Mouse (Mus musculus) embryonic facial prominence, embryonic 10.5 days (tissue): ENCODE measurements around the gene Gys2. TPM values are rescaled to one million over a fixed set of nuclear protein-coding genes. Genes with fewer than 3 reads are reported as not detected.

Experiments used
- DNase-seq: peaks from one replicate; pipeline ENCODE4 v3.0.0-alpha.2; 2017; ENCODE audit warnings: low spot score
- H3K27ac ChIP-seq: fragments of 300-500 bp; sonication (generic); replicated peaks from 2 replicates; pipeline ENCODE4 v1.5.1; 2016; ENCODE audit warnings: mild to moderate bottlenecking
- H3K27me3 ChIP-seq: fragments of 300-500 bp; sonication (generic); replicated peaks from 2 replicates; pipeline ENCODE4 v1.6.1; 2016; ENCODE audit warnings: low read depth, mild to moderate bottlenecking; ENCODE audit not compliant: poor library complexity, severe bottlenecking
- H3K36me3 ChIP-seq: fragments of 300-500 bp; sonication (generic); replicated peaks from 2 replicates; pipeline ENCODE4 v1.6.1; 2016; ENCODE audit warnings: mild to moderate bottlenecking, moderate library complexity
- H3K4me1 ChIP-seq: fragments of 300-500 bp; sonication (generic); 2 replicates; pipeline ENCODE4 v1.6.1; 2016
- H3K4me3 ChIP-seq: fragments of 300-500 bp; sonication (generic); 2 replicates; pipeline ENCODE4 v1.5.1; 2016; ENCODE audit warnings: mild to moderate bottlenecking, moderate library complexity
- H3K9me3 ChIP-seq: fragments of 300-500 bp; sonication (generic); 2 replicates; pipeline ENCODE4 v1.6.1; 2016; ENCODE audit warnings: mild to moderate bottlenecking
- WGBS: fragments of 180-500 bp; shearing (Covaris S2); methylation state at CpG from one replicate; pipeline ENCODE4 v1.1.7; 2016; 5-methylcytosine and 5-hydroxymethylcytosine counted together
- polyA plus RNA-seq: library from polyadenylated mRNA; unstranded; fragments of >200 nt; fragmentation: Nextera tagmentation; extraction: Ambion mirVana; gene quantifications from 2 replicates; pipeline ENCODE4 v1.2.1, GENCODE M21; 2016

Gene Gys2
- polyA plus RNA-seq, 1 experiment from 2014 or later = not detected

DNA sequence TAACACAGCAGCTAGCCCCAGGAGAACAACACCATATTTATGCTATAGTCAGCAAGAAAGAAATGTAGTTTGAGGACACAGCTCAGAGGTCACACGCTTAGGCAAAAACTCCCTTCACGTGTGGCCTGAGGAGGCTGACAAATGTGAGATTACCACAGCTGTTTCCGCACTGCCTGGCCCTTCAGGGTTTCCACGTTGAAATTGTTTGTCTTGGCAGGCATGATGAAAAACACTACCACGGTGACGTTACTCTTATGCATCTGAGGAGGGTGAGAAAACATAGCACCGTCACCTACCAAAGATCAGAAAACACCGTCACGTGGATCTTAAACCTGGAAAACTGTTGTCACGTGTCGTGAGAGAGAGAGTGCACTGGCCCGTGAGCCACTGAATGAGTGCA, 21.5 kb downstream of the Gys2 start:
- Histone ChIP-seq H3K36me3 (no peaks in the 10 kb centered on the region), H3K27ac (no peak overlapping the region), H3K27me3 (no peaks in the 10 kb centered on the region), H3K4me1 (no peaks in the 10 kb centered on the region), H3K4me3 (no peak overlapping the region), H3K9me3 (no peaks in the 10 kb centered on the region)
- 84% methylated on average over 12 of the region's 12 CpGs for WGBS
- no peak for DNase-seq

DNA sequence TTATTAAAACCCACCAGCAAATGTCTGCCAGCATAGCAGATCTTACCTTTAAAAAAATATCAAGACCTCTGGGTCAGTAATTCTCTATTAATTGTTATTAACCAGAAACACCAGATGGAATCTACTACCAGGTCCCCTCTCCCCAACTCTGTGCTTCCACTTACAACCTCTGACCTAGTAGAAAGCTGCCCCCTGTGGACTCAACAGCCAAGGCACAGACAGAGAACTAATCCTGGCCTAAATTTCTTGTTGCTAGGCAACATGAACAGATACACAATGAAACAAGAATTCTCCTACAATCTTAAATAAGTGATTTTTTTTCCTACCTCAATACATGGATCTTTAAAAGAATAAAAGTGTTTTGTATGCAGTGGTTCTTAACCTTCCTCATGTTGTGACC, 43.8 kb downstream of the Gys2 start:
- no peak for DNase-seq
- Histone ChIP-seq H3K9me3 (no peaks in the 10 kb centered on the region), H3K4me3 (no peak overlapping the region), H3K36me3 (no peaks in the 10 kb centered on the region), H3K27me3 (no peaks in the 10 kb centered on the region), H3K4me1 (no peaks in the 10 kb centered on the region), H3K27ac (no peak overlapping the region)

DNA sequence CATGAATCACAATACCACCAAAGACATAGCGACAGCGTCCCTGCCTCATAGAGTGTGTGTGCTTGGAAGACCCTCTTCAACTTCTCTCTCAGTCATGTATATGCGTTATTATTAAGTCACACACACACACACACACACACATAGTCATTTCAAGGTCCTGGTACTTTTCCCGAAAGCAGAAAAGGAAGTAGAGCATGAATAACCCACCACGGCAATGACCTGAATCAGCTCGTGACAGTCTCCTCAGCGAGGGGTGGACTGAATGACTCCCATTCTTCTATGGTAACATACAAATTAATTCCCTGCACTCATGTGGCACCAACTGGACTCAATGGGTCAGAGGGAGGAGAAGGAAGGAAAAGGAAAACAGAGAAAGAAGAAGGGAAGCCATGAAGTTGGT, 47.9 kb downstream of the Gys2 start:
- H3K27me3 ChIP-seq = no peaks in the 10 kb centered on the region
- no peaks in the 10 kb centered on the region for H3K4me1 ChIP-seq
- no peak overlapping the region for H3K27ac ChIP-seq
- H3K9me3 ChIP-seq = no peaks in the 10 kb centered on the region
- no peak for DNase-seq
- no peak overlapping the region for H3K4me3 ChIP-seq
- 78% methylated on average over 7 of the region's 7 CpGs for WGBS
- H3K36me3 ChIP-seq = no peaks in the 10 kb centered on the region

DNA sequence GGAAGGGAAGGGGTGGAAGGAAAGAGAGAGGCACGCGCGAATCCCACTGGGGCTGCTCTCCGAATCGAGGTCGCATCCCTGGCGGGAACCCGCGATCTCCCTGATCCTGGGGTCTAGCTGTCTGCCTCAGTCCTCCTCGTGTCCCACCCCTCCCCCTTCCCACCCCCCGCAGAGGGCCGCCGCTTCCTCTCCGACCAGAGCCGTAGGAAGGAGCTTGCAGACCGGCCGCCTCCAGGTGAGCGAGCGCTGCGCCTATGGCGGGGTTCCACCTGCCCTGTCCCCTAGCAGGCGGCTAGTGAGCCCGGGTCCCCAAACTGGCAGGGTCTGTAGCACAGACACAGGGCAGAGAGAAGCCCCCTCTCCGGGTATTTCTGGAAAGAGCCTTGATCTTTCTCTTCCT, 58.3 kb downstream of the Gys2 start:
- Histone ChIP-seq H3K4me3 (peak overlapping the region; percentile 56), H3K27me3 (peaks cover 45% of the 10 kb centered on the region), H3K9me3 (no peaks in the 10 kb centered on the region), H3K36me3 (no peaks in the 10 kb centered on the region), H3K4me1 (peaks cover 19% of the 10 kb centered on the region), H3K27ac (no peak overlapping the region)
- DNase-seq = peak; percentile 50
- under 1% methylated on average over 24 of the region's 24 CpGs for WGBS

DNA sequence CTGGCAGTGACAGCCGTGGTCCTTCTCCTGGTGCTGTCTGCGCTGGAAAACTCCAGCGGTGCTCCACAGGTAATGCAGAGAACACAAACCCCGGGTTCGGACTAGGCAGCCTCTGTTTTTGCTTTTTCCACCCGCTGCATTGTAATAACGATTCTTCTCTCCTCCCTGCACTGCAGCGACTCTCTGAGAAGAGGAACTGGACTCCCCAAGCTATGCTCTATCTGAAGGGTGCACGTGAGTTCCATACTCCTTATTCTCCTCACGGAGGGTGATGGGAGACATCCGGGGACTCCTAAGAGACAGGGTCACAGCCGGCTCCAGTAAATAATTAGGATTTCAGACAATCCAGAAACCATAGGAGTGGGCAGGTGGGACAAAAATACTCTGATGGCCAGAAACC, 59.1 kb downstream of the Gys2 start:
- Histone ChIP-seq H3K27me3 (peaks cover 45% of the 10 kb centered on the region), H3K9me3 (no peaks in the 10 kb centered on the region), H3K36me3 (no peaks in the 10 kb centered on the region), H3K4me1 (peaks cover 19% of the 10 kb centered on the region), H3K27ac (no peak overlapping the region), H3K4me3 (no peak overlapping the region; the same call in 1 of the 2 replicates)
- 11% methylated on average over 12 of the region's 12 CpGs for WGBS
- peak; percentile 11 for DNase-seq

DNA sequence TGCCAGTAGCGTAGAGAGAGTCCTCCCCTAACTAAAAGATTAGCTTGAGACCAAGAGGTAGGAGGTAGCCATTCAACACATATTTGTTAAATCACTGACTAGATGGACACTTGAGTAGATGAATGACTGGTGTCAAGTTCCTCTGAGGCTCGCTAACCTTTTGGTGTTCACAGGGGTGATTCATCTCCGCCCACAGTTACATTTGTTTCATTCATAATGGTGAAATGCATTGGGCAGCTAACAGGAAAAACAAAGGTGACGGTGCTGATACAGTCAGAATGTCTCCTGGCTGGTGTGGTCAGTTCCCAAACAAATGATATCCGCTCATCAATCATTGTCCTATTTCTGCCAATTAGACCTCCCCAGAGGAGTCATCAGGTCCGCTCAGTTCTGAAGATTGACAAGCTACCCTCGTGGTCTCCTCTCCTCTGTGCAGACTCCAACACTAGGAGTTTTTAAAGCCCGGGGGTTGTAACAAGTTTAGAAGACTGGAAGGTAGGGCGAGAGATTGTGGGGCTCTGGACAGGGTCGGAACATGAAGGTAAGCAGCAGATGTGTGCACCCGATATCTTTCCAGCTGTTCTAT, 59.9 kb downstream of the Gys2 start, which contains the start of gene Spx:
Gene Spx, plus strand, starts transcription at position 536 of the 586 bp plus-strand sequence.
- Histone ChIP-seq H3K9me3 (no peaks in the 10 kb centered on the region), H3K27ac (no peak within 1 kb of the TSS), H3K4me3 (peak within 1 kb of the TSS; percentile 56), H3K27me3 (peaks cover 45% of the 10 kb centered on the region), H3K4me1 (peaks cover 19% of the 10 kb centered on the region), H3K36me3 (no peaks in the 10 kb centered on the region)
- 68% methylated on average over 11 of the region's 11 CpGs for WGBS
- no peak for DNase-seq

DNA sequence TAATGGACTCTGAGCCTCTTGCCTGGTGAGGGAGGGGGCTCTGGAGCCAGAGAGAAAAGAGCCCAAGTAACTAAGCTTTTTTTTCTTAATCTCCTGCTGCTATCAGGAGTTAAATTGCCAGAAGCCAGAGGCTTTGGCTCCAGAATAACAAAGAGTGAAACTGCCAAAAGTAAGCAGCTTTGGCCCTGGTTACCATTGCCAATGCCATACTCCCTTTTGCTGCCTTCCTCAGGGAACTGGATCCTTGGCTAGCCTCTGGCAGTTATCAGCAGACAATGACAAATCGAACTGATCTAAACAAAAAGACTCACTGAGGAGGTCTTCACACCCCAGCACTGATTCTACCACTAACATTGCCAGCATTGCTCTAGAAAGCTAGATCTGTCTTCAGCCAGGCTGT, 61.8 kb downstream of the Gys2 start:
- Histone ChIP-seq H3K36me3 (no peaks in the 10 kb centered on the region), H3K27ac (no peak overlapping the region), H3K4me3 (no peak overlapping the region), H3K27me3 (peaks cover 40% of the 10 kb centered on the region), H3K4me1 (peaks cover 19% of the 10 kb centered on the region), H3K9me3 (no peaks in the 10 kb centered on the region)
- no peak for DNase-seq
- 34% methylated on average over 1 of the region's 1 CpGs for WGBS

DNA sequence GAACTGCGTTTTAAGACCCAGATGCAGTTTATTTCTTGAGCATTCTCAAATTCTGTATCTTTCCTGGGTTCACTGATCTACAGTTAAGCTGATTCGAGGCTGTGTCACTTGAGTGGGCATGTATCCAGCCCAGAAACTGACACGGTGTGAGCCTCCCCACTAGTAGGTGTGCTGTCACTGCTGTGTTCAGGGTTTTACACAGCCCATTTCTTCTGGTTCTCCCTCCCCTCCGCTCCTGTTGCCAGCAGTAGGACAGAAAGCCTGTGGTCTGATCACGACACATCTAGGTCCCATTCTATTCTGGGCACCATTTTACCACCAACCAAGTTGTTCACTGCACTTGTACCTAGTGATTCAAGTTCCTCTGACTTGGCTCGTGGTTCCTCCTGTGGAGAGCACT, 77.2 kb downstream of the Gys2 start:
- Histone ChIP-seq H3K36me3 (peaks cover 50% of the 10 kb centered on the region), H3K27ac (no peak overlapping the region), H3K4me1 (no peaks in the 10 kb centered on the region), H3K4me3 (no peak overlapping the region), H3K27me3 (no peaks in the 10 kb centered on the region), H3K9me3 (no peaks in the 10 kb centered on the region)
- DNase-seq = no peak
- WGBS = 92% methylated on average over 6 of the region's 6 CpGs

DNA sequence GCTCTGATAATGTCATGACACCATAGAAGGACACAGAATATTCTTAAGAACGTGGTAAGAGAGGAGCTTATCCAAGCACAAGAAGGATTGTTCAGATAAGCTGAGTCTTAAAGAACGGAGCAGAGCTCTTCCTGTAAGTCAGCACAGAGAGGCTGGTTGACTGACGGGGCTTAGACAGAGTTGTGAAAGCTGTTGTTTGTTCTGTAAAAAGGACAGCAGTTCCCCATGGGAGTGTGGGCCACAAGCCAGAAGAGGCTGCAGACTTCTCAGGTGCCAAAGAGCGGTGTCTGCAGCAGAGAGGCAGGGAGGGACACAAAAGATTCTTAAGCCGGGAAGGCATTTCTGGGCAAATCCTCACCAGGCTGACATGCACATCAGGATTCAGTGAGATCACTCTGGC, 78.2 kb downstream of the Gys2 start:
- no peak for DNase-seq
- no peaks in the 10 kb centered on the region for H3K9me3 ChIP-seq
- H3K27ac ChIP-seq = no peak overlapping the region
- H3K4me1 ChIP-seq = no peaks in the 10 kb centered on the region
- 91% methylated on average over 5 of the region's 5 CpGs for WGBS
- H3K36me3 ChIP-seq = peaks cover 43% of the 10 kb centered on the region
- H3K4me3 ChIP-seq = no peak overlapping the region
- H3K27me3 ChIP-seq = no peaks in the 10 kb centered on the region

DNA sequence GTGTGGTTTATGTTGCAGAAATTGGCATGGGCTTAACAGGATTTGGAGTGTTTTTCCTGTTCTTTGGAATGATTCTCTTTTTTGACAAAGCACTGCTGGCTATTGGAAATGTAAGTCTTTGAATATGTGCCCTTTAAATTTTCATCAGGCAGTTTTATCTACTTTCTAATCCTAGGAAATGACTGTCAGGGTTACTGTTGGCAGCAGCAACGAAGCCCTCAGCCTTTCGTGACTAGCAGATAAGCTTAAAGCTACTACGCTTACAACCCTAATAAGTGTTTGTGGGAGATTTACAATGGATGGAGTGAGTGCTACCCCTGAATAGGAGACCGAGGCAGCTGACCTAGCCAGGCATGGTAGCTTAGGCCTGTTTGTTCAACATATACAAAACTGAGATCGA, 80.6 kb downstream of the Gys2 start:
- no peak overlapping the region for H3K27ac ChIP-seq
- H3K36me3 ChIP-seq = peaks cover 44% of the 10 kb centered on the region
- WGBS = 91% methylated on average over 5 of the region's 5 CpGs
- DNase-seq = no peak
- no peak overlapping the region for H3K4me3 ChIP-seq
- no peaks in the 10 kb centered on the region for H3K27me3 ChIP-seq
- H3K9me3 ChIP-seq = no peaks in the 10 kb centered on the region
- peaks cover 13% of the 10 kb centered on the region for H3K4me1 ChIP-seq

DNA sequence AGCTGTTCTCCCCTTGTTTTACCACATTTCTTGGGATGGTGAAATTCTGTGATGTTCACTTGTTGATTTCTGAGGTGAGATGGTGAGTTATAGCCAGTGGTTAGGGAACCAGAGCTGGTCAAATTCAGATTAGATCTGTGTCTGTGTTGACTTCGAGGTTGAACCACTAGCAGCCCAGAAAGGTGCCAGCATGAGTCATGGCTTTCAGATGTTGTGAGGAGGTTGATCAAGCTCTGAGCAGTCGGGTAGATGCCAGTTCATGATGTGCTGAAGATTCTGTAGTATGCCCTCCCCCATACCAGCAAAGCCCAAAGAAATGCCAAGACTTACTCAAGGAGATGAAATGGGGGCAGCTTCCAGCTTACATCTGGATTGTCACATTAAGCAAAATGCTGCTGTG, 83.8 kb downstream of the Gys2 start:
- Histone ChIP-seq H3K4me1 (peaks cover 18% of the 10 kb centered on the region), H3K27ac (no peak overlapping the region), H3K9me3 (no peaks in the 10 kb centered on the region), H3K36me3 (peaks cover 18% of the 10 kb centered on the region), H3K4me3 (no peak overlapping the region; the same call in 1 of the 2 replicates), H3K27me3 (no peaks in the 10 kb centered on the region)
- WGBS = 86% methylated on average over 2 of the region's 2 CpGs
- no peak for DNase-seq

DNA sequence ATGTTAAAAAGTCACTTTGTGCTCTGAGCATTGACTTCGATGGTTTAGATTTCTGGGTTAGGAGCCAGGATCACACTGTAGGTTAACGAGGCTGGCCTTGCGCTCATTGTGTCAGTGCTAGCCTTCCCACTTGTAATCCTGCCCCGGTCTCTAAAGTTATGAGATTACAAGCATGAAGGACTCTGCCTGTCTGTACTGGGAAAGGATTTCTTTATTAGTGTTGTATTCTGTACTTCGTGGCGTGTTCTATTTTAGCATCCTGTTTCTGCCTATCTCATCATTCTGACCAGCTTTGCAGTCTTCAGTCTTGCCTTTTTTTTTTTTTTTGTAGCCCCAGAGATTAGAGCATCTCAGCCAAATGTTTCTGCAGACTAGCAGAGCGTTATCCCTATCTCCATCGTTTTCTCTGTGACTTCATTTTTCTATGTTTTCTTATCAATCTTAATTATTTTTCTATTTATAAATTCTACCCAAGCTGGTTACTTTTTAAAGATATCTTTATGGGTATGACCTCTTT, 85.1 kb downstream of the Gys2 start:
- H3K36me3 ChIP-seq = peaks cover 5% of the 10 kb centered on the region
- H3K4me3 ChIP-seq = peak overlapping the region; percentile 99
- H3K9me3 ChIP-seq = no peaks in the 10 kb centered on the region
- peak overlapping the region; percentile 90 for H3K27ac ChIP-seq
- no peak for DNase-seq
- H3K27me3 ChIP-seq = no peaks in the 10 kb centered on the region
- H3K4me1 ChIP-seq = peaks cover 18% of the 10 kb centered on the region
- 26% methylated on average over 8 of the region's 8 CpGs for WGBS

DNA sequence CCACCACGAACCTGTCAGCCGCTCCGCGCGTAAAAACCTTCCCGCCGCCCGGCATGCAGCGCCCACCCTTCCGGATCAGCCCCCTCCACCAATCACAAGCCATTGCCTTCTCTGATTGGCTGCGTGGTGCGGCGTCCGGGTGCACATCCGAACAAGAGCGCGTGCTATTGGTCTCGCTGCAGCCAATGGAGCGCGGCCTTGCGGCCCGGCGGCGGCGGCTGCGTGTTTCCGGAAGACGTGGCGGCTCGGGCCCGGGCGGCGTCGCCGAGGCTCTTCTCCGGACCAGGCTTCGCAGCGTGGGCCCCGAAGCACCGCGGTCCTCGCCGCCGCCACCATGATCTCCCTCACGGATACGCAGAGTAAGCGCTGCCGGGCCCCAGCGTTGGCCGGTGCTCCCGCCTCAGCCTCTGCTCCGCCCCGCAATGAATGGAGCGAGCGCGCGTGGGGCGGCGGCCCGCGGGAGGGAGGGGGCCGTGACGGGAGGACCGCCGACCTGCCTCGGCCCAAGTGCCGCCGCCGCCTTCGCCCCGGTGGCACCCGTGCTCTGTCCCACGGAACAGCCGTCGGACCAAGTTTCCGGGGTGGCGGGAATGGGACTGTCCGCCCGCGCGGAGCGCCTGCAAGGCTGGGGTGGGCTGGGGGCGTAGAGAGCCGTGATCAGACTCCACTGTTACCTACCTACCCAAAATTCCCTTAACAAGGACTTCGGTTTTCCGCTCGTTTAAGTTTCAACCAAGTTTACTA, 85.7 kb downstream of the Gys2 start, which contains the start of the genes Recql and Golt1b:
Gene Recql, minus strand, starts transcription at position 77 of the 744 bp plus-strand sequence.
Gene Golt1b, plus strand, starts transcription at position 211 of the 744 bp plus-strand sequence.
- Histone ChIP-seq H3K36me3 (peaks cover 4% of the 10 kb centered on the region; the same call in 1 of the 2 replicates), H3K27me3 (no peaks in the 10 kb centered on the region), H3K4me3 (peak within 1 kb of the TSS; percentile 99), H3K27ac (peak within 1 kb of the TSS; percentile 90), H3K4me1 (peaks cover 18% of the 10 kb centered on the region), H3K9me3 (no peaks in the 10 kb centered on the region)
- peak; percentile 98 for DNase-seq
- WGBS = under 1% methylated on average over 87 of the region's 87 CpGs
